Mouse (Mus musculus) lung, postnatal 0 days (tissue): ENCODE data around the gene Pcbp3. TPM values are rescaled to one million over a fixed set of nuclear protein-coding genes. Genes with fewer than 3 reads are reported as not detected.
"Not testable (repeated sequence)": the region's sequence is repeated elsewhere in the genome, so short reads cannot be mapped to it uniquely, and the experiment has no call there.

Source experiments
- ATAC-seq: fragments of 200-750 bp; cut with Nextera tagmentation; 2 replicates; pipeline ENCODE4 v1.8.0; 2017; ENCODE audit warnings: moderate library complexity
- DNase-seq: peaks from one replicate; pipeline ENCODE4 v3.0.0-alpha.2; 2016; ENCODE audit warnings: low spot score
- H3K27ac ChIP-seq: fragments of 300-500 bp; sonication (generic); 2 replicates; pipeline ENCODE4 v1.5.1; 2014; ENCODE audit warnings: antibody characterized with exemption, mild to moderate bottlenecking, low read length, mixed read lengths
- H3K27me3 ChIP-seq: fragments of 300-500 bp; sonication (generic); replicated peaks from 2 replicates; pipeline ENCODE4 v1.6.1; 2014; ENCODE audit warnings: low read length, mixed read lengths; ENCODE audit not compliant: insufficient read depth
- H3K36me3 ChIP-seq: fragments of 300-500 bp; sonication (generic); 2 replicates; pipeline ENCODE4 v1.6.1; 2014; ENCODE audit warnings: low read length, mixed read lengths; ENCODE audit not compliant: insufficient read depth
- H3K4me1 ChIP-seq: fragments of 300-500 bp; sonication (generic); 2 replicates; pipeline ENCODE4 v1.6.1; 2014; ENCODE audit warnings: antibody characterized with exemption, low read depth, low read length, mixed read lengths; ENCODE audit not compliant: insufficient read depth
- H3K4me2 ChIP-seq: fragments of 300-500 bp; sonication (generic); replicated peaks from 2 replicates; pipeline ENCODE4 v1.6.1; 2014; ENCODE audit warnings: low read depth, mild to moderate bottlenecking, low read length, moderate library complexity, mixed read lengths
- H3K4me3 ChIP-seq: fragments of 300-500 bp; sonication (generic); 2 replicates; pipeline ENCODE4 v1.5.1; 2014; ENCODE audit warnings: low read depth, low read length
- H3K9ac ChIP-seq: fragments of 300-500 bp; sonication (generic); replicated peaks from 2 replicates; pipeline ENCODE4 v1.6.1; 2014; ENCODE audit warnings: low read depth, mild to moderate bottlenecking
- H3K9me3 ChIP-seq: fragments of 300-500 bp; sonication (generic); 2 replicates; pipeline ENCODE4 v1.6.1; 2016; ENCODE audit warnings: low read length, mixed read lengths
- CTCF ChIP-seq: IDR thresholded peaks from 2 replicates; pipeline ENCODE4 v1.5.1; 2016; ENCODE audit warnings: antibody characterized with exemption, mild to moderate bottlenecking
- EP300 ChIP-seq: IDR thresholded peaks from 2 replicates; pipeline ENCODE4 v1.6.1; 2016; ENCODE audit warnings: antibody characterized with exemption, mild to moderate bottlenecking, control low read depth
- WGBS: fragments of 180-500 bp; shearing (Covaris S2); extraction: QIAGEN DNeasy Blood & Tissue Kit; methylation state at CpG from one replicate; pipeline ENCODE4 v1.1.7; 2014; 5-methylcytosine and 5-hydroxymethylcytosine counted together
- polyA plus RNA-seq: library from polyadenylated mRNA; unstranded; fragments of >200 nt; fragmentation: Nextera tagmentation; extraction: Ambion mirVana; gene quantifications from 2 replicates; pipeline ENCODE4 v1.2.1, GENCODE M21; 2015

Pcbp3 gene
- polyA plus RNA-seq, 1 experiment from 2014 or later = 29.3 TPM

- Histone ChIP-seq H3K4me3 (no peak overlapping the region), H3K9me3 (no peaks in the 10 kb centered on the region), H3K27me3 (no peaks in the 10 kb centered on the region), H3K4me1 (no peaks in the 10 kb centered on the region), H3K36me3 (no peaks in the 10 kb centered on the region), H3K9ac (no peak overlapping the region), H3K4me2 (no peak overlapping the region), H3K27ac (no peak overlapping the region)
- ATAC-seq = no peak
- TF ChIP-seq EP300 (no peak), CTCF (no peak)
- no peak for DNase-seq
- WGBS = 83% methylated on average over 5 of the region's 5 CpGs
Measured at GRCm38 (mm10) chr10:76759878-76760277, 201.8 kb downstream of the Pcbp3 start.

GRCm38 (mm10) chr10:76753640-76754039 is 208.0 kb downstream of the Pcbp3 start:
- ATAC-seq = no peak
- H3K9me3 ChIP-seq = no peaks in the 10 kb centered on the region
- TF ChIP-seq CTCF (no peak), EP300 (no peak)
- H3K9ac ChIP-seq = no peak overlapping the region
- WGBS = 80% methylated on average over 3 of the region's 3 CpGs
- no peaks in the 10 kb centered on the region for H3K36me3 ChIP-seq
- no peak overlapping the region for H3K4me2 ChIP-seq
- no peaks in the 10 kb centered on the region for H3K27me3 ChIP-seq
- H3K27ac ChIP-seq = no peak overlapping the region
- no peak for DNase-seq
- no peak overlapping the region for H3K4me3 ChIP-seq
- no peaks in the 10 kb centered on the region for H3K4me1 ChIP-seq

- not testable (repeated sequence) for H3K27me3 ChIP-seq, DNase-seq, H3K4me2 ChIP-seq, ATAC-seq, H3K36me3 ChIP-seq, H3K9me3 ChIP-seq, H3K4me1 ChIP-seq, H3K4me3 ChIP-seq, H3K27ac ChIP-seq, H3K9ac ChIP-seq
- WGBS = 44% methylated on average over 11 of the region's 11 CpGs
Measured at GRCm38 (mm10) chr10:76744267-76744666, 217.4 kb downstream of the Pcbp3 start.

- DNase-seq (no peak), ATAC-seq (no peak)
- Histone ChIP-seq H3K4me1 (peaks cover 8% of the 10 kb centered on the region; the same call in 1 of the 2 replicates), H3K9ac (no peak overlapping the region), H3K27me3 (no peaks in the 10 kb centered on the region), H3K4me3 (no peak overlapping the region), H3K9me3 (no peaks in the 10 kb centered on the region), H3K4me2 (no peak overlapping the region), H3K27ac (no peak overlapping the region), H3K36me3 (no peaks in the 10 kb centered on the region)
- WGBS = 61% methylated on average over 8 of the region's 8 CpGs
- TF ChIP-seq CTCF (no peak), EP300 (no peak)
Measured at GRCm38 (mm10) chr10:76736764-76737163, 224.9 kb downstream of the Pcbp3 start.

- H3K9me3 ChIP-seq = no peaks in the 10 kb centered on the region
- H3K9ac ChIP-seq = no peak overlapping the region
- TF ChIP-seq CTCF = peak; percentile 93
- TF ChIP-seq EP300 = no peak
- H3K27me3 ChIP-seq = no peaks in the 10 kb centered on the region
- peak; percentile 31 for ATAC-seq
- WGBS = 4% methylated on average over 4 of the region's 4 CpGs
- DNase-seq = peak; percentile 86
- peaks cover 8% of the 10 kb centered on the region; the same call in 1 of the 2 replicates for H3K4me1 ChIP-seq
- no peaks in the 10 kb centered on the region for H3K36me3 ChIP-seq
- H3K4me2 ChIP-seq = no peak overlapping the region
- H3K27ac ChIP-seq = no peak overlapping the region
- no peak overlapping the region for H3K4me3 ChIP-seq
Measured at GRCm38 (mm10) chr10:76734979-76735378, 226.7 kb downstream of the Pcbp3 start.

- Histone ChIP-seq H3K27ac (peak overlapping the region; percentile 79), H3K4me1 (peaks cover 8% of the 10 kb centered on the region; the same call in 1 of the 2 replicates), H3K36me3 (no peaks in the 10 kb centered on the region), H3K9ac (no peak overlapping the region), H3K9me3 (no peaks in the 10 kb centered on the region), H3K4me3 (no peak overlapping the region), H3K4me2 (0 out of 2 replicates have a peak overlapping the region, but pooled peaks have one; percentile 22), H3K27me3 (no peaks in the 10 kb centered on the region)
- no peak; the same call in 1 of the 2 replicates for ATAC-seq
- TF ChIP-seq CTCF (no peak), EP300 (no peak; the same call in 1 of the 2 replicates)
- WGBS = 25% methylated on average over 3 of the region's 3 CpGs
- DNase-seq = no peak
Measured at GRCm38 (mm10) chr10:76733677-76734068, 228.0 kb downstream of the Pcbp3 start.
